Mouse (Mus musculus) MEL (cell line): ENCODE measurements at regions not wholly inside any gene's neighbourhood (a gene's known extent, or its start where the extent isn't known, plus 50 kb on each side); places are given as distances from the start of the nearest gene placed in this dataset.

Experiments used
- CTCF ChIP-seq, 3 experiments: IDR thresholded peaks in 2 of 3; conservative IDR thresholded peaks in 1 of 3; 2 replicates each; pipeline ENCODE4 v1.5.1; 2011 to 2012; ENCODE audit warnings: low read length in 3 of 3, low read depth in 2 of 3, mild to moderate bottlenecking in 2 of 3, improper control_type of control experiment in 1 of 3, inconsistent platforms in 1 of 3, mixed read lengths in 1 of 3, moderate library complexity in 1 of 3; ENCODE audit not compliant: control insufficient read depth in 1 of 3, insufficient read depth in 1 of 3, poor library complexity in 1 of 3, severe bottlenecking in 1 of 3
- ETS1 ChIP-seq: IDR thresholded peaks from 2 replicates; pipeline ENCODE4 v1.6.1; 2012; ENCODE audit warnings: low read depth, mild to moderate bottlenecking, inconsistent platforms, low read length, improper control_type of control experiment, moderate library complexity
- GATA1 ChIP-seq: IDR thresholded peaks from 2 replicates; pipeline ENCODE4 v1.6.1; 2011; ENCODE audit warnings: low read depth, low read length, improper control_type of control experiment
- MAX ChIP-seq: IDR thresholded peaks from 2 replicates; pipeline ENCODE4 v1.6.1; 2011; ENCODE audit warnings: low read length, improper control_type of control experiment
- MAZ ChIP-seq: IDR thresholded peaks from 2 replicates; pipeline ENCODE4 v1.6.1; 2012; ENCODE audit warnings: low read depth, mild to moderate bottlenecking, inconsistent platforms, low read length, improper control_type of control experiment
- POLR2A ChIP-seq, 2 experiments: IDR thresholded peaks; 2 replicates each; pipeline ENCODE4 v1.6.1; 2011 to 2012; ENCODE audit warnings: low read length in 2 of 2, mild to moderate bottlenecking in 2 of 2, control low read depth in 1 of 2, improper control_type of control experiment in 1 of 2, low read depth in 1 of 2, moderate library complexity in 1 of 2; ENCODE audit not compliant: control insufficient read depth in 1 of 2, insufficient read depth in 1 of 2, poor library complexity in 1 of 2
- POLR2AphosphoS2 ChIP-seq: IDR thresholded peaks from 2 replicates; pipeline ENCODE4 v1.6.1; 2011; ENCODE audit warnings: low read length, improper control_type of control experiment
- SMC3 ChIP-seq: IDR thresholded peaks from 2 replicates; pipeline ENCODE4 v1.6.1; 2011; ENCODE audit warnings: low read depth, low read length, improper control_type of control experiment
- USF2 ChIP-seq, 2 experiments: IDR thresholded peaks; 2 replicates each; pipeline ENCODE4 v1.6.1; 2011 to 2012; ENCODE audit warnings: improper control_type of control experiment in 2 of 2, low read length in 2 of 2, borderline replicate concordance in 1 of 2, inconsistent platforms in 1 of 2, low read depth in 1 of 2, mild to moderate bottlenecking in 1 of 2; ENCODE audit not compliant: insufficient read depth in 1 of 2
- ZMIZ1 ChIP-seq: IDR thresholded peaks from 2 replicates; pipeline ENCODE4 v1.6.1; 2012; ENCODE audit warnings: low read depth, mild to moderate bottlenecking, inconsistent platforms, low read length, improper control_type of control experiment, moderate library complexity

DNA sequence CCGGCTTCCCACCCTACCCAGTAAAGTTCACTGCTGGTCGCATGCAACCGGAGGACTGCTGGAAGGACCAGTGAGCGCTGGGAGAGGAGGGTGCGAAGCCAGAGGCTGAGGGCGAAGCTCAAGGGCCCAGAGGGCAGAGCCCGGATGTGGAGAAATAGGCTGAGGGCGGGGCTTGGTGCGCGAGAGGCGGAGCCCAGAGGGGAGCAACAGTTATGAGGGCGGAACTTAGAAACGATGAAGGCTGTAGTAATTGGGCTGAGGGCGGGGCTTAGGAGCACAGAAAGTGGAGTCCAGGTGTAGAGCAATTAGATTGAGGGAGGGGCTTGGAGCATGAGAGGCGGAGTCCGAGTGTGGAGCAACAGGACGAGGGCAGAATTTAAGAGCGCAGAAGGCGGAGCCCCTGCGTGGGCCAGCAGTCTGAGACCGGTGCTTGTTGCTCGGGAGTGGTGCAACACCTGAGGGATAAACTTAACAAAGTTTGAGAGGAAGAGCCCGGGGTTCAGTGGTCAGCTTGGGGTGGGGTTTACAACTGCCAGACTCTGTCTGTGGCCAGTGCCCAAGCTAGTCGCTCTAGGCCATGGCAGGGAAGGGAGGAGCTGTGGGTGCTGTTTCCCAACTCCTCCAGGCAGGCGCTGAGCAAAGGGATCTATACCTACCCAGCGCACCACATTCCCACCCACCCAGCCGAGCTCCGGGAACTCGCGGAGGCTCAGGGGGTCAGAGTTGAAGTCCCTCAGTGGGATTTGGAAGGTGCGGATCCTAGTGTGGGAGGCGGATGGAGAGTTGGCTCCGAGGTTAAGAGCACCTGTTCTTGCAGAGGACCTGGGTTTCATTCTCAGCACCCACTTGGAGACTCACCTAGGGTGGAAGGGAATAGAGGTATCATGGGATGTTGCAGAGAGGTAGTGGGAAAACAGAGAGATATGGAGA lies 216.2 kb downstream of the Samd9l start:
- no peak for TF ChIP-seq POLR2A (IDR thresholded peaks at IDR 0.05; ENCODE audit: control insufficient read depth in 1 of 2, insufficient read depth in 1 of 2, low read depth in 1 of 2, low read length in 2 of 2, poor library complexity in 1 of 2)
- TF ChIP-seq CTCF (IDR thresholded peaks at IDR 0.05 in 2 of 3, conservative IDR thresholded peaks at IDR 0.05 in 1 of 3; ENCODE audit: control insufficient read depth in 1 of 3, insufficient read depth in 1 of 3, low read depth in 2 of 3, low read length in 3 of 3, poor library complexity in 1 of 3, severe bottlenecking in 1 of 3) = no peak
- no peak for TF ChIP-seq MAZ
- TF ChIP-seq ZMIZ1 = no peak
- TF ChIP-seq SMC3 = no peak
- TF ChIP-seq ETS1 = no peak
- no peak for TF ChIP-seq POLR2AphosphoS2
- no peak for TF ChIP-seq MAX
- no peak for TF ChIP-seq USF2 (IDR thresholded peaks at IDR 0.05; ENCODE audit: borderline replicate concordance in 1 of 2, insufficient read depth in 1 of 2, low read depth in 1 of 2, low read length in 2 of 2)
- TF ChIP-seq GATA1 = no peak
